Mouse (Mus musculus): Measurements from ENCODE around the gene Mllt11.

Mllt11 gene

GRCm38 (mm10) chr3:95174011-95174592 is 57.9 kb downstream of the Mllt11 start:
- CTCF ChIA-PET: no interaction called here

GRCm38 (mm10) chr3:95173256-95173949 is 58.6 kb downstream of the Mllt11 start:
- CTCF ChIA-PET: interaction anchor here (0.6 kb wide), 2 partner anchors 18 to 32 kb away, joined by 3 read pairs; partner anchors contain the start of gene Tnfaip8l2

GRCm38 (mm10) chr3:95172526-95173255 is 59.3 kb downstream of the Mllt11 start:
- CTCF ChIA-PET: interaction anchor here (0.6 kb wide), 2 partner anchors 18 to 31 kb away, joined by 3 read pairs; partner anchors contain the start of gene Tnfaip8l2

- CTCF ChIA-PET: no interaction called here
These were observed 60.9 kb downstream of the Mllt11 start for GRCm38 (mm10) chr3:95171105-95171504.

GRCm38 (mm10) chr3:95169996-95170395 is 62.0 kb downstream of the Mllt11 start:
- CTCF ChIA-PET: no interaction called here

Data from spleen, embryonic (tissue).